Mouse (Mus musculus) bone marrow macrophage, adult 2 months (primary cell): ENCODE measurements at regions not wholly inside any gene's neighbourhood (a gene's known extent, or its start where the extent isn't known, plus 50 kb on each side); places are given as distances from the start of the nearest gene placed in this dataset.

Experiments used
- H3K27ac ChIP-seq: 2 replicates; pipeline ENCODE4 v1.5.1; 2012; ENCODE audit warnings: low read depth, low read length; ENCODE audit not compliant: insufficient read depth
- H3K4me1 ChIP-seq: 2 replicates; pipeline ENCODE4 v1.6.1; 2012; ENCODE audit warnings: low read length; ENCODE audit not compliant: control insufficient read depth, insufficient read depth
- H3K4me3 ChIP-seq: 2 replicates; pipeline ENCODE4 v1.5.1; 2012; ENCODE audit warnings: mild to moderate bottlenecking, low read length, moderate library complexity; ENCODE audit not compliant: insufficient read depth
- CTCF ChIP-seq: IDR thresholded peaks from 2 replicates; pipeline ENCODE4 v1.5.1; 2012; ENCODE audit warnings: low read depth, mild to moderate bottlenecking, low read length, moderate library complexity
- POLR2A ChIP-seq: IDR thresholded peaks from 2 replicates; pipeline ENCODE4 v1.6.1; 2012; ENCODE audit warnings: mild to moderate bottlenecking, low read depth, low read length, borderline replicate concordance

DNA sequence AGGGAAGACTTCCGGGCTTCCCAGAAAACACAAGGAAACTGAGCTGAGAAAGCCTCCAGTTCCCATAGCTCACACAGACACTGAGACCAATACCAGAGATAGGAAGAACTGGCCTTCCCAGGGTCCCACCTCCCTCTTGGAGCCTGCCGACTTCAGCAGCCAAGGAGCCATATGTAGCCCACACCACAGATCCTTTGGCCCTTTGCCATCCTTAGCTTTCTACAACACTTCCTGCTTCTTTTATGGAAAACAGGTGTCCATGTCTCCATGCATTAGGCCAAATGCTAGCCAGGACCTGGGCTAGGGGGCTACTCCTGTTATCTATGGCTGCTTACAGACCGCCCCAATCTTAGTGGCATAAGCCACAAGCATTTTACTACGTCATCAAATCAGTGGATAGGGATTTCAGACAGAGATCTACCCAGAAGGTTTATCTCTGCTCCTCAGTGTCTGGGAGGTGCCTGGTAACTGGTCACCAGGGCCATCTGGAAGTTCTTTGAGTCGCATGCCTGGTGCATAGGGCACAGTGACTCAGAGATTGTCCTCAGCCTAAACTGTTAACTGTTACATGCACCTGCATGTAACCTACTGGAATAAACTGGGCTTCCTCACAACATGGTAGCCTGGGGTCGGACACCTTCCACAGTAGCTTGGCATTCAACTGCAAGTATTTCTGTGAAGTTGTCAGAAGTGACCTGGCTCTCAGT lies 378.4 kb downstream of the H2al1j start:
- Histone ChIP-seq H3K4me3 (no peak overlapping the region), H3K27ac (no peak overlapping the region), H3K4me1 (peaks cover 3% of the 10 kb centered on the region; the same call in 1 of the 2 replicates)
- TF ChIP-seq CTCF, result no peak
- TF ChIP-seq POLR2A, result no peak

GRCm38 (mm10) chrX:11707330-11707729 lies 379.7 kb downstream of the H2al1j start:
- TF ChIP-seq CTCF (no peak), POLR2A (no peak)
- Histone ChIP-seq H3K27ac (no peak overlapping the region), H3K4me3 (no peak overlapping the region), H3K4me1 (no peaks in the 10 kb centered on the region)

DNA sequence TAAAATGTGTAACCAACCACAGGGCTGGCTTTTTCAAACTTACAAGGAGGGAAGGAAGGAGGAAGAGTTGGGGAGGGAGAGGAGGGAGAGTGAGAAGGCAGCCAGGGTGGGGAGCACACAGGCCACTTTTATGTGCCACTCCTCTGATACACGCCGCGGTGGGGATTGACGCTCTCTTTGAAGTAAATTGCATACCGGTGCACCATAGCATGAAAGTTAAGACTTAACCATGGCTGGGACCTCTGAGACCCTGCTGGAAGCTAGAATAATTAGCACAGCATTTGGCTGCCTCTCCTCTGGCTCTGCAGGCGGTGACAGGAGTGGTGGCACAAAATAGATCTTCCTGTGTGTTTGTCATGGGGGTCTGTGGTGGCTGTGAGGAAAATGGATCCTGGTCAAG lies 380.7 kb downstream of the H2al1j start:
- no peak for TF ChIP-seq POLR2A
- no peak for TF ChIP-seq CTCF
- Histone ChIP-seq H3K4me3 (no peak overlapping the region), H3K27ac (no peak overlapping the region), H3K4me1 (no peaks in the 10 kb centered on the region)

- Histone ChIP-seq H3K27ac (no peak overlapping the region), H3K4me1 (no peaks in the 10 kb centered on the region), H3K4me3 (no peak overlapping the region)
- no peak for TF ChIP-seq CTCF
- no peak for TF ChIP-seq POLR2A
Observed at GRCm38 (mm10) chrX:11709326-11709725, 381.7 kb downstream of the H2al1j start.

DNA sequence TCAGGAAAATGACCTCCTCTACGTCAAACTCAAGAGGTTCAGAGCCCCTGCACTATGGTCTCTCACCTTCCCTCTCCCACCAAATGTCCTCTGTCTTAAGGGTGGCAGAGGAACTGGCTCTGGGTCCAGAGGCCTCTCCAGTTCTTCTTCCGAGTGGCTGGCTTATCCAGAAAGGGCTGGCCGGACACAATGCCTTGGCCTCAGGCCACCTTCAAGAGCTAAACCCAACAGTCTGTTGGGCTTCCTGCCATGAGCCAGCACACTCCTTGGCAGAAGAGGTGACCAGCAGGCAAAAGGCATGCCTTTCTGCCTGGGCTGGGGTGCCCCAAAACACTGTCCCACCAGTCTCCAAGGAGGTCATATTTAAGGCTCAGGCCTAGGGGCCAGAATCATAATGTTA lies 385.8 kb downstream of the H2al1j start:
- H3K4me3 ChIP-seq, result no peak overlapping the region
- TF ChIP-seq POLR2A, result no peak
- no peak for TF ChIP-seq CTCF
- H3K27ac ChIP-seq, result no peak overlapping the region
- H3K4me1 ChIP-seq, result peaks cover 5% of the 10 kb centered on the region; the same call in 1 of the 2 replicates

- TF ChIP-seq CTCF, result no peak
- no peak for TF ChIP-seq POLR2A
- H3K27ac ChIP-seq, result no peak overlapping the region
- H3K4me1 ChIP-seq, result peaks cover 24% of the 10 kb centered on the region
- no peak overlapping the region for H3K4me3 ChIP-seq
Observed at GRCm38 (mm10) chrX:11716773-11717172, 389.2 kb downstream of the H2al1j start.

DNA sequence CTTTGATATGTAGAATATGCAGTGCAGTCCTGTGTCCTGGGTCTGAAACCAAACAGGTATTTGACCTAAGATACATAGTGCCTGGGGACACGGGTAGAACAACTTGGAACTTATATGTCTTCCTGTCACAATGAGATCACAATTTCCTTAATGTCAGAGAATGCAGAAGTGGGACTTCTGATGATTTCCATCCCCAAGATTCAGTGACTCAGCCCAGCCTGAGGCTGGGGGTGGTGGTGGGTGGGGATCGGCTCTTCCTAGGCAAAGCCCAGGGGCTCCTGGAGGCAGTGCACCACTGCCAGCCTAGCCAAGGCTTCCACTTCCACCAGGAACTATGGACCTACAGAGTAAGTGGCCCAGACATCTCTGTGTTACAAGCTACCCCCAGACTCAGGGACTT lies 391.2 kb downstream of the H2al1j start:
- TF ChIP-seq CTCF (no peak), POLR2A (no peak)
- Histone ChIP-seq H3K27ac (peak overlapping the region; percentile 71), H3K4me3 (no peak overlapping the region), H3K4me1 (peaks cover 28% of the 10 kb centered on the region)

DNA sequence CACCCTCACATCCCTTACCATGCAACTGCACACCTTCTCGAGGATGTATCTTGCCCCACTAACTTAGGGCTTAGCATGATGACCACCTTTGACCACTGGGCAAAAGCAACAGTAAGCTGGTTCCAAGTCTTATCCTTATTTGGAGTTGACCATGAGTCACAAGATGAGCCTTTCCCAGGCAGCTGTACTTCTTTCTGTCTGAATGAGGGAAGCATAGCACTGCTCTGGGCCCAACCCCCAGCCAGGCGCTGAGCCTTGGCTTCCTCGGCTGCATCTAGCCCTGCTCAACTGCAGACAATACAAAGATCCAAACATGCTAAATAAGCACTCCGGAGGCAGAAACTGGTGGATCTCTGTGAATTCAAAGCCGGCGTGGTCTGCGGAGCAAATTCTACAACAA lies 392.9 kb downstream of the H2al1j start:
- Histone ChIP-seq H3K27ac (peak overlapping the region; percentile 52), H3K4me1 (peaks cover 40% of the 10 kb centered on the region), H3K4me3 (no peak overlapping the region)
- no peak for TF ChIP-seq CTCF
- no peak for TF ChIP-seq POLR2A

- TF ChIP-seq CTCF (no peak), POLR2A (no peak)
Observed at GRCm38 (mm10) chrX:11722730-11723129, 395.1 kb downstream of the H2al1j start.

DNA sequence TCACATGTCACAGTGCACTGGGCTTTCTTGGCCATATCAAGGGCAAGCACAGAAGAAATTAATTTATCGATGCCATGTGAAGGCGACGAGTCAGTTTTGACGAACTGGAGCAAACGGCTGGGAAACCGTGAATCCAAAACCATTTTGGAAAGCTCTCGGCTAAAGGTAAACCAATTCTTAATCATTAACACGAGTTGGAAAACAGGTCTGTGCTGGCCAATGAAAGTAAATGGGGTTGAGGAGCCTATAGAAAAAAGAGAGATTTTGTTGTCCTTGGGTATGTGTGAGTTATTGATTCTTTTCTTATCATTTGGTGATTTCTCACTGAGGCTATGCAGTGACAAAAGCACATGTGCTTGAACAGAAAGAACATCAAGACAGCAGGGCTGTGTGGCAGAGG lies 397.1 kb downstream of the H2al1j start:
- TF ChIP-seq CTCF (no peak), POLR2A (no peak)
- Histone ChIP-seq H3K4me3 (no peak overlapping the region), H3K27ac (no peak overlapping the region), H3K4me1 (peaks cover 27% of the 10 kb centered on the region)

More at GRCm38 (mm10) chrX:11722730-11723129, 395.1 kb downstream of the H2al1j start:
- Histone ChIP-seq H3K4me1 (peaks cover 40% of the 10 kb centered on the region), H3K4me3 (no peak overlapping the region), H3K27ac (no peak overlapping the region)
